Mouse (Mus musculus): Measurements from ENCODE around the gene Brpf1.
"Not testable (repeated sequence)": the region's sequence is repeated elsewhere in the genome, so short reads cannot be mapped to it uniquely, and the experiment has no call there.

Gene Brpf1

GRCm38 (mm10) chr6:113306322-113306985, 483 bp upstream of the Brpf1 start:
- peak; percentile 100 for DNase-seq (ENCODE audit: low read depth)

- DNase-seq (ENCODE audit: low read depth) = peak; percentile 64
These were observed 664 bp downstream of the Brpf1 start for GRCm38 (mm10) chr6:113307481-113308121.

- peak; percentile 55 for DNase-seq (ENCODE audit: low read depth)
These were observed 1.2 kb downstream of the Brpf1 start for GRCm38 (mm10) chr6:113308141-113308540.

GRCm38 (mm10) chr6:113315972-113316371, 9.0 kb downstream of the Brpf1 start:
- no peak for DNase-seq (ENCODE audit: low read depth)

- peak; percentile 97 for DNase-seq (ENCODE audit: low read depth)
These were observed 19.8 kb downstream of the Brpf1 start, which contains the start of gene Ogg1 for GRCm38 (mm10) chr6:113326533-113327315. Gene Ogg1, plus strand, starts transcription at chr6:113326972.

GRCm38 (mm10) chr6:113329396-113329795, 22.5 kb downstream of the Brpf1 start:
- no peak for DNase-seq (ENCODE audit: low read depth)

GRCm38 (mm10) chr6:113330547-113330946, 23.6 kb downstream of the Brpf1 start:
- peak; percentile 57 for DNase-seq (ENCODE audit: low read depth)

- DNase-seq (ENCODE audit: low read depth) = no peak
These were observed 24.8 kb downstream of the Brpf1 start for GRCm38 (mm10) chr6:113331721-113332120.

- DNase-seq (ENCODE audit: low read depth) = not testable (repeated sequence)
These were observed 25.8 kb downstream of the Brpf1 start for GRCm38 (mm10) chr6:113332734-113333133.

GRCm38 (mm10) chr6:113333137-113333950, 26.4 kb downstream of the Brpf1 start:
- no peak for DNase-seq (ENCODE audit: low read depth)

GRCm38 (mm10) chr6:113334216-113334615, 27.3 kb downstream of the Brpf1 start:
- no peak for DNase-seq (ENCODE audit: low read depth)

- no peak for DNase-seq (ENCODE audit: low read depth)
These were observed 30.1 kb downstream of the Brpf1 start for GRCm38 (mm10) chr6:113336852-113337620.

GRCm38 (mm10) chr6:113341574-113341973, 34.6 kb downstream of the Brpf1 start:
- DNase-seq (ENCODE audit: low read depth) = no peak

GRCm38 (mm10) chr6:113342297-113342696, 35.4 kb downstream of the Brpf1 start:
- DNase-seq (ENCODE audit: low read depth) = no peak

GRCm38 (mm10) chr6:113343177-113344092, 36.5 kb downstream of the Brpf1 start, which contains the start of gene Camk1:
Gene Camk1, minus strand, starts transcription at chr6:113343984.
- no peak for DNase-seq (ENCODE audit: low read depth)

- DNase-seq (ENCODE audit: low read depth) = no peak
These were observed 37.4 kb downstream of the Brpf1 start for GRCm38 (mm10) chr6:113344321-113344720.

GRCm38 (mm10) chr6:113346897-113347296, 40.0 kb downstream of the Brpf1 start:
- no peak for DNase-seq (ENCODE audit: low read depth)

GRCm38 (mm10) chr6:113350538-113350937, 43.6 kb downstream of the Brpf1 start:
- DNase-seq (ENCODE audit: low read depth) = no peak

- DNase-seq (ENCODE audit: low read depth) = no peak
These were observed 44.2 kb downstream of the Brpf1 start for GRCm38 (mm10) chr6:113351161-113351560.

GRCm38 (mm10) chr6:113351653-113352052, 44.7 kb downstream of the Brpf1 start:
- DNase-seq (ENCODE audit: low read depth) = no peak
